Mouse (Mus musculus) lung, embryonic 14.5 days (tissue): ENCODE measurements around the gene E130218I03Rik. TPM values are rescaled to one million over a fixed set of nuclear protein-coding genes. Genes with fewer than 3 reads are reported as not detected.

Experiments
- ATAC-seq: fragments of 200-750 bp; cut with Nextera tagmentation; 2 replicates; pipeline ENCODE4 v1.8.0; 2017; ENCODE audit warnings: mild to moderate bottlenecking, moderate TSS enrichment, moderate library complexity; ENCODE audit not compliant: insufficient read depth
- DNase-seq: peaks from one replicate; pipeline ENCODE4 v3.0.0-alpha.2; 2015
- H3K27ac ChIP-seq: fragments of 300-500 bp; sonication (generic); 2 replicates; pipeline ENCODE4 v1.5.1; 2014; ENCODE audit warnings: low read depth, mild to moderate bottlenecking, moderate library complexity
- H3K27me3 ChIP-seq: fragments of 300-500 bp; sonication (generic); 2 replicates; pipeline ENCODE4 v1.6.1; 2014; ENCODE audit warnings: low read length, control low read depth; ENCODE audit not compliant: insufficient read depth
- H3K36me3 ChIP-seq: fragments of 300-500 bp; sonication (generic); 2 replicates; pipeline ENCODE4 v1.6.1; 2014; ENCODE audit warnings: control low read depth; ENCODE audit not compliant: insufficient read depth
- H3K4me1 ChIP-seq: fragments of 300-500 bp; sonication (generic); 2 replicates; pipeline ENCODE4 v1.6.1; 2014; ENCODE audit warnings: antibody characterized with exemption, control low read depth; ENCODE audit not compliant: insufficient read depth
- H3K4me2 ChIP-seq: fragments of 300-500 bp; sonication (generic); 2 replicates; pipeline ENCODE4 v1.6.1; 2014; ENCODE audit warnings: mild to moderate bottlenecking
- H3K4me3 ChIP-seq: fragments of 300-500 bp; sonication (generic); 2 replicates; pipeline ENCODE4 v1.5.1; 2014; ENCODE audit warnings: low read depth, low read length
- H3K9ac ChIP-seq: fragments of 300-500 bp; sonication (generic); 2 replicates; pipeline ENCODE4 v1.6.1; 2014
- H3K9me3 ChIP-seq: fragments of 300-500 bp; sonication (generic); 2 replicates; pipeline ENCODE4 v1.6.1; 2016; ENCODE audit warnings: low read depth, low read length, control low read depth
- CTCF ChIP-seq: IDR thresholded peaks from 2 replicates; pipeline ENCODE4 v1.5.1; 2016; ENCODE audit warnings: antibody characterized with exemption, low read depth
- WGBS: fragments of 180-500 bp; shearing (Covaris S2); extraction: QIAGEN DNeasy Blood & Tissue Kit; methylation state at CpG from one replicate; pipeline ENCODE4 v1.1.7; 2014; 5-methylcytosine and 5-hydroxymethylcytosine counted together
- polyA plus RNA-seq: library from polyadenylated mRNA; unstranded; fragments of >200 nt; fragmentation: Nextera tagmentation; extraction: Ambion mirVana; gene quantifications from 2 replicates; pipeline ENCODE4 v1.2.1, GENCODE M21; 2014

Gene E130218I03Rik
- polyA plus RNA-seq, 1 experiment from 2014 or later = 0.29 TPM

GRCm38 (mm10) chr4:134230431-134230830 lies 13.0 kb upstream of the E130218I03Rik start:
- Histone ChIP-seq H3K36me3 (0 out of 2 replicates have a peak, but pooled peaks cover 3% of the 10 kb centered on the region), H3K4me1 (no peaks in the 10 kb centered on the region), H3K4me2 (no peak overlapping the region), H3K4me3 (no peak overlapping the region), H3K9ac (no peak overlapping the region), H3K27me3 (no peaks in the 10 kb centered on the region; the same call in 1 of the 2 replicates), H3K27ac (no peak overlapping the region), H3K9me3 (no peaks in the 10 kb centered on the region)
- ATAC-seq (no peak), DNase-seq (no peak)
- 21% methylated on average over 8 of the region's 8 CpGs for WGBS
- no peak for TF ChIP-seq CTCF

- H3K9ac ChIP-seq = no peak overlapping the region
- no peaks in the 10 kb centered on the region for H3K9me3 ChIP-seq
- ATAC-seq (no peak), DNase-seq (no peak)
- 0 out of 2 replicates have a peak, but pooled peaks cover 3% of the 10 kb centered on the region for H3K36me3 ChIP-seq
- H3K27me3 ChIP-seq = no peaks in the 10 kb centered on the region; the same call in 1 of the 2 replicates
- no peak for TF ChIP-seq CTCF
- H3K27ac ChIP-seq = no peak overlapping the region
- WGBS = 73% methylated on average over 5 of the region's 5 CpGs
- H3K4me1 ChIP-seq = no peaks in the 10 kb centered on the region
- no peak overlapping the region for H3K4me2 ChIP-seq
- H3K4me3 ChIP-seq = no peak overlapping the region
These were observed 8.6 kb upstream of the E130218I03Rik start for GRCm38 (mm10) chr4:134234876-134235275.

DNA sequence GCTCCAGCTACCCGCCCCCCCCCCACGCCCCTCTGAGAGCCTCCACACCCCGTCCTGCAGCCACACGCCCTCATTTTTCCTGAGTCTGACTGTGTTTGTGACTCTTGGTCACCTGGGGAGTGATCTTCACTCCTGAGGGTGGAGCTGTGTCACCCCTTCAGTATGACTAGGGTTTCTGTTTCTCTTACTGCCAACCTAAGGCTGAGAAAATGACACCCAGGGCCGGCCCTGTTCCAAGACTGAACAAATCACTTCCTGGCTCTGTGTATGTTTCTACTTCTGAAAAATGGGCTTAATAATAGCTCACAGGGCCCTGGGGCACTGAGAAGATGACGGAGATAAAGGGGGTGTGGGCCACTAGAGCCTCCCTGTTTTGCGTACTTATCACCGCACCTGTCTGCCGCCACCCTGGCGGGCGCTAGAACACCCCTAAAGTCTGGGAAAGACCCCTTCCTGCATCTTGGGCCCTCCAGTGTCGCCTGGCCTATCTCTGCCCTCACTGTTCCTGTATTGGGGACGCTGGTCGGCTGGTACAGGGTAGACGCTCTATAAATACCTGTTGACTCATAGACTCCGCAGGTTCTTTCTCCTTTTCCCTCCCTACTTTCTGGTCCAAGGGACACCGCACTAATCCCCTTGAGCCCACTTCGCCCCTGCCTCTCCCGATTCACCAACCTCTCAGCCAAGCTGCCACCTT lies 5.7 kb upstream of the E130218I03Rik start:
- Histone ChIP-seq H3K4me1 (no peaks in the 10 kb centered on the region), H3K36me3 (no peaks in the 10 kb centered on the region), H3K9ac (peak overlapping the region; percentile 43), H3K27ac (peak overlapping the region; percentile 46; the same call in 1 of the 2 replicates), H3K4me3 (peak overlapping the region; percentile 39), H3K9me3 (no peaks in the 10 kb centered on the region), H3K27me3 (no peaks in the 10 kb centered on the region; the same call in 1 of the 2 replicates), H3K4me2 (peak overlapping the region; percentile 56)
- WGBS = 11% methylated on average over 19 of the region's 19 CpGs
- ATAC-seq = peak; percentile 50; the same call in 1 of the 2 replicates
- no peak for DNase-seq
- no peak for TF ChIP-seq CTCF

- ATAC-seq = peak; percentile 89
- Histone ChIP-seq H3K9ac (peak within 1 kb of the TSS; percentile 43), H3K27ac (peak within 1 kb of the TSS; percentile 46; the same call in 1 of the 2 replicates), H3K36me3 (no peaks in the 10 kb centered on the region), H3K9me3 (no peaks in the 10 kb centered on the region), H3K27me3 (no peaks in the 10 kb centered on the region; the same call in 1 of the 2 replicates), H3K4me1 (no peaks in the 10 kb centered on the region), H3K4me2 (peak within 1 kb of the TSS; percentile 56), H3K4me3 (peak within 1 kb of the TSS; percentile 39)
- peak; percentile 83 for DNase-seq
- 2% methylated on average over 18 of the region's 18 CpGs for WGBS
- no peak for TF ChIP-seq CTCF
These were observed 5.2 kb upstream of the E130218I03Rik start, which contains the start of gene Cnksr1 for GRCm38 (mm10) chr4:134238279-134238651. TSS of gene Cnksr1 (minus strand) at chr4:134238399.

- H3K9ac ChIP-seq = no peak overlapping the region
- WGBS = 10% methylated on average over 10 of the region's 10 CpGs
These were observed 4.8 kb upstream of the E130218I03Rik start for GRCm38 (mm10) chr4:134238686-134239085.

GRCm38 (mm10) chr4:134245148-134245843 lies 1.8 kb downstream of the E130218I03Rik start, which contains the start of gene Zfp593:
TSS of gene Zfp593 (minus strand) at chr4:134245592.
- Histone ChIP-seq H3K4me1 (peaks cover 7% of the 10 kb centered on the region), H3K9ac (peak within 1 kb of the TSS; percentile 85), H3K4me3 (peak within 1 kb of the TSS; percentile 84), H3K27ac (no peak within 1 kb of the TSS), H3K4me2 (peak within 1 kb of the TSS; percentile 93), H3K9me3 (no peaks in the 10 kb centered on the region), H3K36me3 (no peaks in the 10 kb centered on the region), H3K27me3 (peaks cover 27% of the 10 kb centered on the region)
- WGBS = under 1% methylated on average over 60 of the region's 60 CpGs
- peak; percentile 97 for DNase-seq
- peak; percentile 85 for TF ChIP-seq CTCF
- peak; percentile 81 for ATAC-seq

More at GRCm38 (mm10) chr4:134238686-134239085, 4.8 kb upstream of the E130218I03Rik start:
- Histone ChIP-seq H3K27me3 (no peaks in the 10 kb centered on the region; the same call in 1 of the 2 replicates), H3K4me3 (peak overlapping the region; percentile 39), H3K4me2 (peak overlapping the region; percentile 56), H3K4me1 (no peaks in the 10 kb centered on the region), H3K27ac (no peak overlapping the region), H3K36me3 (no peaks in the 10 kb centered on the region), H3K9me3 (no peaks in the 10 kb centered on the region)
- DNase-seq (no peak), ATAC-seq (no peak; the same call in 1 of the 2 replicates)
- no peak for TF ChIP-seq CTCF

DNA sequence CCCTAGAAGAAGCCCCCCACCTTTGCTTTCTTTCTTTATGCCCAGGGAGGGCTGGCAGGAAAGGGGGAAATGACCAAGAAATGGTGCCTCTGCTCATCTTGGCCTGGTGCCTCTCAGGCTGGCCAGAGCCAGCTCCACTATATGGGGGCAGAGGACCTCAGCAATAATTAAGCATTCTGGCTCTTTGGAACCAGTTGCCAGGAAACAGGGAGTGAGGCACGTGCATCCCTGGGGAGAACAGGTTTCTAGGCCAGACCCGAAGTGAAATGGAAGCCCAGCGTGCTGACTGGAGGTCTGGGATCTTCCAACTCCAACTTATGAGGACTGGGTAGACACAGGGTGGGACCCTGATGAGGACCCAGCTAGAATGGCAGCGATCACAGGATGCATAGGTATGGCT lies 2.8 kb downstream of the E130218I03Rik start:
- H3K4me3 ChIP-seq = no peak overlapping the region
- H3K36me3 ChIP-seq = no peaks in the 10 kb centered on the region
- H3K9me3 ChIP-seq = no peaks in the 10 kb centered on the region
- H3K4me2 ChIP-seq = no peak overlapping the region
- H3K4me1 ChIP-seq = peaks cover 14% of the 10 kb centered on the region
- TF ChIP-seq CTCF = no peak
- ATAC-seq (no peak), DNase-seq (no peak)
- WGBS = 45% methylated on average over 4 of the region's 4 CpGs
- no peak overlapping the region for H3K27ac ChIP-seq
- H3K27me3 ChIP-seq = peaks cover 36% of the 10 kb centered on the region
- no peak overlapping the region for H3K9ac ChIP-seq
